Mouse (Mus musculus) CH12.LX (cell line): ENCODE results near the gene Calcrl. TPM values are rescaled to one million over a fixed set of nuclear protein-coding genes. Genes with fewer than 3 reads are reported as not detected.

ENCODE experiments used
- DNase-seq: peaks from one replicate; pipeline ENCODE4 v3.0.0-alpha.2; 2013; ENCODE audit errors: extremely low read depth
- H3K27ac ChIP-seq: 2 replicates; pipeline ENCODE4 v1.5.1; 2012; ENCODE audit warnings: low read depth, mild to moderate bottlenecking, control low read depth, moderate library complexity; ENCODE audit not compliant: insufficient read depth
- H3K27me3 ChIP-seq: replicated peaks from 2 replicates; pipeline ENCODE3; 2012; ENCODE audit warnings: inconsistent platforms
- H3K36me3 ChIP-seq, 2 experiments: replicated peaks in 1 of 2; 2 replicates each; pipeline versions ENCODE3 to v1.6.1; 2012; ENCODE audit warnings: inconsistent platforms in 1 of 2, low read length in 1 of 2, mild to moderate bottlenecking in 1 of 2, mixed read lengths in 1 of 2, moderate library complexity in 1 of 2; ENCODE audit not compliant: control insufficient read depth in 1 of 2, insufficient read depth in 1 of 2
- H3K4me1 ChIP-seq, 2 experiments: 2 replicates each; pipeline ENCODE4 v1.6.1; 2012; ENCODE audit warnings: inconsistent platforms in 1 of 2, moderate library complexity in 1 of 2; ENCODE audit not compliant: insufficient read depth in 2 of 2, control insufficient read depth in 1 of 2
- H3K4me2 ChIP-seq: 2 replicates; pipeline ENCODE4 v1.6.1; 2012; ENCODE audit warnings: low read depth, mild to moderate bottlenecking, control low read depth; ENCODE audit not compliant: poor library complexity, insufficient read depth, severe bottlenecking
- H3K4me3 ChIP-seq, 3 experiments: fragments of 150-350 bp in 1 of 3; sonication (generic) in 1 of 3; replicated peaks in 1 of 3; 2 replicates each; pipeline versions ENCODE3 to v1.5.1; 2011 to 2012; ENCODE audit warnings: low read depth in 2 of 3, low read length in 2 of 3, mild to moderate bottlenecking in 2 of 3, moderate library complexity in 2 of 3, control low read depth in 1 of 3, improper control_type of control experiment in 1 of 3, inconsistent platforms in 1 of 3, mixed read lengths in 1 of 3; ENCODE audit not compliant: poor library complexity in 1 of 3
- H3K79me2 ChIP-seq: replicated peaks from 2 replicates; pipeline ENCODE4 v1.6.1; 2012; ENCODE audit warnings: mild to moderate bottlenecking, moderate library complexity; ENCODE audit not compliant: control insufficient read depth, poor library complexity, insufficient read depth, severe bottlenecking; ENCODE audit errors: extremely low read depth
- H3K9ac ChIP-seq: 2 replicates; pipeline ENCODE4 v1.6.1; 2012; ENCODE audit warnings: low read depth, mild to moderate bottlenecking, control low read depth, moderate library complexity; ENCODE audit not compliant: insufficient read depth
- H3K9me3 ChIP-seq: replicated peaks from 2 replicates; pipeline ENCODE3; 2012; ENCODE audit warnings: low read length, inconsistent platforms, mixed read lengths
- BHLHE40 ChIP-seq: IDR thresholded peaks from 2 replicates; pipeline ENCODE4 v1.6.1; 2011; ENCODE audit warnings: mild to moderate bottlenecking, low read depth, low read length, improper control_type of control experiment
- CHD1 ChIP-seq: IDR thresholded peaks from 2 replicates; pipeline ENCODE4 v1.6.1; 2012; ENCODE audit warnings: low read depth, low read length, improper control_type of control experiment, inconsistent platforms
- CHD2 ChIP-seq: IDR thresholded peaks from 2 replicates; pipeline ENCODE4 v1.6.1; 2011; ENCODE audit warnings: low read length, improper control_type of control experiment
- CTCF ChIP-seq, 2 experiments: IDR thresholded peaks in 1 of 2; conservative IDR thresholded peaks in 1 of 2; 2 replicates each; pipeline ENCODE4 v1.5.1; 2011 to 2012; ENCODE audit warnings: low read depth in 2 of 2, low read length in 2 of 2, improper control_type of control experiment in 1 of 2, inconsistent platforms in 1 of 2, mild to moderate bottlenecking in 1 of 2, moderate library complexity in 1 of 2
- E2F4 ChIP-seq: IDR thresholded peaks from 2 replicates; pipeline ENCODE4 v1.6.1; 2011; ENCODE audit warnings: low read depth, low read length, improper control_type of control experiment; ENCODE audit not compliant: insufficient replicate concordance
- ELF1 ChIP-seq: IDR thresholded peaks from 2 replicates; pipeline ENCODE4 v1.6.1; 2014; ENCODE audit warnings: low read depth, mild to moderate bottlenecking, inconsistent platforms, low read length, improper control_type of control experiment
- EP300 ChIP-seq: IDR thresholded peaks from 2 replicates; pipeline ENCODE4 v1.6.1; 2011; ENCODE audit warnings: low read length, improper control_type of control experiment
- ETS1 ChIP-seq: conservative IDR thresholded peaks from 2 replicates; pipeline ENCODE4 v1.6.1; 2012; ENCODE audit warnings: low read depth, mild to moderate bottlenecking, inconsistent platforms, low read length, improper control_type of control experiment, moderate library complexity
- GABPA ChIP-seq: IDR thresholded peaks from 2 replicates; pipeline ENCODE4 v1.6.1; 2012; ENCODE audit warnings: low read depth, low read length, improper control_type of control experiment, inconsistent platforms; ENCODE audit not compliant: insufficient replicate concordance
- HCFC1 ChIP-seq: IDR thresholded peaks from 2 replicates; pipeline ENCODE4 v1.6.1; 2012; ENCODE audit warnings: low read depth, mild to moderate bottlenecking, inconsistent platforms, low read length, improper control_type of control experiment
- IRF4 ChIP-seq: IDR thresholded peaks from 2 replicates; pipeline ENCODE4 v1.6.1; 2014; ENCODE audit warnings: low read depth, mild to moderate bottlenecking, inconsistent platforms, low read length, improper control_type of control experiment
- JUN ChIP-seq: IDR thresholded peaks from 2 replicates; pipeline ENCODE4 v1.6.1; 2011; ENCODE audit warnings: low read depth, mild to moderate bottlenecking, low read length, improper control_type of control experiment, moderate library complexity; ENCODE audit not compliant: insufficient read depth
- MAFK ChIP-seq: IDR thresholded peaks from 2 replicates; pipeline ENCODE4 v1.6.1; 2011; ENCODE audit warnings: low read length, improper control_type of control experiment; ENCODE audit not compliant: insufficient replicate concordance
- MAX ChIP-seq: IDR thresholded peaks from 2 replicates; pipeline ENCODE4 v1.6.1; 2011; ENCODE audit warnings: low read length, improper control_type of control experiment
- MAZ ChIP-seq: IDR thresholded peaks from 2 replicates; pipeline ENCODE4 v1.6.1; 2012; ENCODE audit warnings: low read depth, mild to moderate bottlenecking, inconsistent platforms, low read length, improper control_type of control experiment, moderate library complexity
- MEF2A ChIP-seq: IDR thresholded peaks from 2 replicates; pipeline ENCODE4 v1.6.1; 2014; ENCODE audit warnings: low read depth, mild to moderate bottlenecking, inconsistent platforms, low read length, improper control_type of control experiment, borderline replicate concordance
- MYC ChIP-seq: IDR thresholded peaks from 2 replicates; pipeline ENCODE4 v1.6.1; 2011; ENCODE audit warnings: low read depth, mild to moderate bottlenecking, improper control_type of control experiment, low read length
- NELFE ChIP-seq: IDR thresholded peaks from 2 replicates; pipeline ENCODE4 v1.6.1; 2011; ENCODE audit warnings: low read depth, low read length, improper control_type of control experiment
- NRF1 ChIP-seq: IDR thresholded peaks from 2 replicates; pipeline ENCODE4 v1.6.1; 2014; ENCODE audit warnings: low read depth, mild to moderate bottlenecking, inconsistent platforms, low read length, improper control_type of control experiment, moderate library complexity
- POLR2A ChIP-seq: IDR thresholded peaks from 2 replicates; pipeline ENCODE4 v1.6.1; 2011; ENCODE audit warnings: low read depth, mild to moderate bottlenecking, improper control_type of control experiment, low read length
- POLR2AphosphoS2 ChIP-seq: IDR thresholded peaks from 2 replicates; pipeline ENCODE4 v1.6.1; 2011; ENCODE audit warnings: low read depth, low read length, improper control_type of control experiment
- RAD21 ChIP-seq: IDR thresholded peaks from 2 replicates; pipeline ENCODE4 v1.6.1; 2011; ENCODE audit warnings: low read depth, mild to moderate bottlenecking, low read length, improper control_type of control experiment, moderate library complexity
- RCOR1 ChIP-seq: conservative IDR thresholded peaks from 2 replicates; pipeline ENCODE4 v1.6.1; 2012; ENCODE audit warnings: low read depth, mild to moderate bottlenecking, inconsistent platforms, low read length, improper control_type of control experiment
- SIN3A ChIP-seq: IDR thresholded peaks from 2 replicates; pipeline ENCODE4 v1.6.1; 2012; ENCODE audit warnings: low read length, improper control_type of control experiment, inconsistent platforms
- TBP ChIP-seq: conservative IDR thresholded peaks from 2 replicates; pipeline ENCODE4 v1.6.1; 2011; ENCODE audit warnings: low read depth, low read length, improper control_type of control experiment
- TCF12 ChIP-seq: IDR thresholded peaks from 2 replicates; pipeline ENCODE4 v1.6.1; 2014; ENCODE audit warnings: low read depth, mild to moderate bottlenecking, inconsistent platforms, low read length, improper control_type of control experiment
- UBTF ChIP-seq: IDR thresholded peaks from 2 replicates; pipeline ENCODE4 v1.6.1; 2012; ENCODE audit warnings: low read depth, mild to moderate bottlenecking, inconsistent platforms, low read length, improper control_type of control experiment, moderate library complexity
- USF1 ChIP-seq: IDR thresholded peaks from 2 replicates; pipeline ENCODE4 v1.6.1; 2014; ENCODE audit warnings: low read depth, mild to moderate bottlenecking, inconsistent platforms, low read length, improper control_type of control experiment
- ZC3H11A ChIP-seq: IDR thresholded peaks from 2 replicates; pipeline ENCODE4 v1.6.1; 2012; ENCODE audit warnings: low read depth, mild to moderate bottlenecking, inconsistent platforms, low read length, improper control_type of control experiment
- ZKSCAN1 ChIP-seq: IDR thresholded peaks from 2 replicates; pipeline ENCODE4 v1.6.1; 2012; ENCODE audit warnings: low read depth, inconsistent platforms, low read length, improper control_type of control experiment, borderline replicate concordance
- ZMIZ1 ChIP-seq: IDR thresholded peaks from 2 replicates; pipeline ENCODE4 v1.6.1; 2012; ENCODE audit warnings: low read depth, mild to moderate bottlenecking, inconsistent platforms, low read length, improper control_type of control experiment
- dilution Hi-C: fragments of 300-500 bp; cut with MboI; formaldehyde crosslinking; loops from 2 replicates; pipeline ENCODE4 v1.14.3; 2020; ENCODE audit warnings: low sequenced_read_pairs; ENCODE audit not compliant: extremely low pct_unique_long_range_greater_than_20kb, extremely low pct_ligation_motif_present
- in situ Hi-C: fragments of 300-500 bp; cut with MboI; formaldehyde crosslinking; loops from 3 replicates; pipeline ENCODE4 v1.14.3; 2019; ENCODE audit warnings: low sequenced_read_pairs, low pct_ligation_motif_present, low pct_unique_long_range_greater_than_20kb, mixed read lengths
- polyA plus RNA-seq: library from polyadenylated mRNA; unstranded; fragments of >175 nt; gene quantifications from 2 replicates; pipeline ENCODE4 v1.2.1, GENCODE M21; 2012; ENCODE audit warnings: low read depth; ENCODE audit not compliant: insufficient read length
- total RNA-seq, 2 experiments: library from RNA; depleted of rRNA; stranded (reverse); fragments of 300-350 nt in 1 of 2; fragments of >200 nt in 1 of 2; gene quantifications; 2 replicates each; pipeline ENCODE4 v1.2.3; 2012 to 2014

Calcrl gene
- total and polyA plus RNA-seq, 3 experiments: 3.9 to 12.1 (median 5.9) TPM

DNA sequence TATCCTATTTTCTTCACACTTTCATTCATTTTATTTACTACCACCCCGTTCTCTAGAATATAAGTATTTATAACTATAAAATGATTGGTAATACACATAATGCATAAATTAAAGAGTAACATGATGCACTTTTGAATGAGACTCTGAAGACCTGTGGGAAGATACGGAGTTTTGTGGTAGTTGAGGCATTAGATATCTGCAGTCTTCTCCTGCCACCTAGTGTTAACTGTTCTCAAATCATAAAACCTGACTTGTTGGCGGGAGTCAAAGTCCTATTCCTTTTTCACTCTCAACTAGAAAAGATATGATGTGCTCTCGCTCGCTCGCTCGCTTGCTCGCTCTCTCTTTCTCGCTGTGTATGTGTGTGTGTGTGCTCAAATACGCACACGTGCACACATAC, 4.5 kb upstream of the Calcrl start (continued):
- TF ChIP-seq USF1 (no peak), E2F4 (peak; percentile 92), ELF1 (no peak), EP300 (no peak), ZKSCAN1 (no peak), UBTF (no peak), CHD2 (no peak), RAD21 (peak; percentile 97), ZMIZ1 (no peak), POLR2AphosphoS2 (no peak), CHD1 (no peak), POLR2A (no peak), NRF1 (no peak), TCF12 (no peak), RCOR1 (no peak), NELFE (no peak), IRF4 (no peak), MAX (no peak), TBP (no peak), CTCF (conservative IDR thresholded peaks at IDR 0.05 in 1 of 2, IDR thresholded peaks at IDR 0.05 in 1 of 2; ENCODE audit: low read depth in 2 of 2, low read length in 2 of 2) (peak; percentile 22 to 90; a peak in 2 of 4 replicates)

DNA sequence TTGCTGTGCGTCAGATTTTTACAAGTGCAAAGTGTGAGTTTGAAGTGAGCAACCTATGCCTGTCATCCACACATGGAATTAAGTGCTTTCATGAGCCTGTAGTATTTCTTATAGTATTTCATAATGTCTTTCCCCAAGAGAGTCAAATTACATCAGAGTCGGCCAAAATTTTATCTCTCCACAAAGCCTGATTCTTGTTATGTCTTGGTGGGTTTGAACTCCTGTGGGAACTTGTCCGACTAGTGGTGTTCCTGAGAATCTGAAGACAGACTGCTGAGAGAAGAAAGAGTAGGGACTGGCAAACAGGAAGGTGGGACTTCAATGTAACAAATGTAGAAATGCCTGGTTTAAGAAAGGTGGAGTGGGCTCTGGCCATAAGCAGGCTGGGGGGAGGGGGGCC, 3.6 kb upstream of the Calcrl start:
- H3K4me2 ChIP-seq: no peak overlapping the region
- DNase-seq: no peak
- no peak overlapping the region for H3K9ac ChIP-seq
- dilution Hi-C loops: no loop called here
- in situ Hi-C loops: loop anchor here (25.0 kb wide), 1 partner anchor 392 kb away; no protein-coding TSS in a partner anchor
- no peaks in the 10 kb centered on the region for H3K9me3 ChIP-seq
- peaks cover 0 to 11% of the 10 kb centered on the region in 2 experiments; a peak in 3 of 4 replicates for H3K4me1 ChIP-seq
- no peak overlapping the region for H3K4me3 ChIP-seq
- H3K27me3 ChIP-seq: no peaks in the 10 kb centered on the region
- H3K79me2 ChIP-seq: no peaks in the 10 kb centered on the region
- H3K36me3 ChIP-seq: no peaks in the 10 kb centered on the region
- no peak for TF ChIP-seq ELF1
- no peak for TF ChIP-seq MAFK
- no peak for TF ChIP-seq SIN3A
- no peak for TF ChIP-seq UBTF
- no peak for TF ChIP-seq BHLHE40
- TF ChIP-seq JUN: no peak
- no peak for TF ChIP-seq MEF2A
- TF ChIP-seq GABPA: no peak
- no peak for TF ChIP-seq MAZ
- no peak for TF ChIP-seq ETS1
- TF ChIP-seq E2F4: no peak
- TF ChIP-seq MYC: no peak
- TF ChIP-seq NRF1: no peak
- TF ChIP-seq HCFC1: no peak
- TF ChIP-seq ZC3H11A: no peak
- TF ChIP-seq ZMIZ1: no peak
- no peak for TF ChIP-seq CTCF (conservative IDR thresholded peaks at IDR 0.05 in 1 of 2, IDR thresholded peaks at IDR 0.05 in 1 of 2; ENCODE audit: low read depth in 2 of 2, low read length in 2 of 2)
- H3K27ac ChIP-seq: no peak overlapping the region
